Mouse (Mus musculus): Measurements from ENCODE around the gene Med29. TPM values are rescaled to one million over a fixed set of nuclear protein-coding genes. Genes with fewer than 3 reads are reported as not detected.

The Med29 gene
- polyA plus RNA-seq, 1 experiment from 2014 or later = 54.3 TPM

- H3K4me2 ChIP-seq = peak overlapping the region; percentile 33
- peaks cover 27% of the 10 kb centered on the region for H3K4me1 ChIP-seq (ENCODE audit: control insufficient read depth, insufficient read depth, low read length)
- H3K27me3 ChIP-seq (ENCODE audit: control insufficient read depth, insufficient read depth, low read length) = no peaks in the 10 kb centered on the region
- H3K36me3 ChIP-seq (ENCODE audit: control insufficient read depth, insufficient read depth, low read length) = peaks cover 44% of the 10 kb centered on the region
- H3K4me3 ChIP-seq (ENCODE audit: low read depth, low read length) = no peak overlapping the region
- H3K9me3 ChIP-seq (replicated peaks; ENCODE audit: control insufficient read depth, low read length) = no peaks in the 10 kb centered on the region
- 9% methylated on average over 5 of the region's 5 CpGs for WGBS (ENCODE audit: insufficient replicate concordance)
- peak; percentile 49; the same call in 1 of the 2 replicates for ATAC-seq (replicated peaks; ENCODE audit: insufficient number of reproducible peaks, low FRiP score, low TSS enrichment)
- H3K9ac ChIP-seq (ENCODE audit: low read depth, low read length) = 0 out of 2 replicates have a peak overlapping the region, but pooled peaks have one; percentile 34
- H3K27ac ChIP-seq (ENCODE audit: low read depth, low read length) = peak overlapping the region; percentile 87
Measured at GRCm38 (mm10) chr7:28356981-28357380, 35.5 kb downstream of the Med29 start.

GRCm38 (mm10) chr7:28355221-28355620 lies 37.3 kb downstream of the Med29 start:
- Histone ChIP-seq H3K27ac (ENCODE audit: low read depth, low read length) (no peak overlapping the region), H3K9ac (ENCODE audit: low read depth, low read length) (no peak overlapping the region), H3K4me3 (ENCODE audit: low read depth, low read length) (no peak overlapping the region), H3K4me2 (no peak overlapping the region), H3K9me3 (replicated peaks; ENCODE audit: control insufficient read depth, low read length) (no peaks in the 10 kb centered on the region), H3K36me3 (ENCODE audit: control insufficient read depth, insufficient read depth, low read length) (peaks cover 34% of the 10 kb centered on the region), H3K27me3 (ENCODE audit: control insufficient read depth, insufficient read depth, low read length) (no peaks in the 10 kb centered on the region), H3K4me1 (ENCODE audit: control insufficient read depth, insufficient read depth, low read length) (peaks cover 34% of the 10 kb centered on the region)
- ATAC-seq (replicated peaks; ENCODE audit: insufficient number of reproducible peaks, low FRiP score, low TSS enrichment) = no peak
- 91% methylated on average over 3 of the region's 3 CpGs for WGBS (ENCODE audit: insufficient replicate concordance)

GRCm38 (mm10) chr7:28354596-28354995 lies 37.9 kb downstream of the Med29 start:
- WGBS (ENCODE audit: insufficient replicate concordance) = 91% methylated on average over 3 of the region's 3 CpGs
- Histone ChIP-seq H3K36me3 (ENCODE audit: control insufficient read depth, insufficient read depth, low read length) (peaks cover 28% of the 10 kb centered on the region), H3K9me3 (replicated peaks; ENCODE audit: control insufficient read depth, low read length) (no peaks in the 10 kb centered on the region), H3K4me1 (ENCODE audit: control insufficient read depth, insufficient read depth, low read length) (peaks cover 35% of the 10 kb centered on the region), H3K27me3 (ENCODE audit: control insufficient read depth, insufficient read depth, low read length) (no peaks in the 10 kb centered on the region), H3K4me2 (no peak overlapping the region), H3K27ac (ENCODE audit: low read depth, low read length) (no peak overlapping the region), H3K4me3 (ENCODE audit: low read depth, low read length) (no peak overlapping the region), H3K9ac (ENCODE audit: low read depth, low read length) (no peak overlapping the region)
- no peak for ATAC-seq (replicated peaks; ENCODE audit: insufficient number of reproducible peaks, low FRiP score, low TSS enrichment)

GRCm38 (mm10) chr7:28354113-28354581 lies 38.4 kb downstream of the Med29 start:
- H3K9ac ChIP-seq (ENCODE audit: low read depth, low read length) = no peak overlapping the region
- H3K4me2 ChIP-seq = no peak overlapping the region
- H3K27me3 ChIP-seq (ENCODE audit: control insufficient read depth, insufficient read depth, low read length) = no peaks in the 10 kb centered on the region
- peaks cover 34% of the 10 kb centered on the region for H3K4me1 ChIP-seq (ENCODE audit: control insufficient read depth, insufficient read depth, low read length)
- H3K27ac ChIP-seq (ENCODE audit: low read depth, low read length) = no peak overlapping the region
- no peak overlapping the region for H3K4me3 ChIP-seq (ENCODE audit: low read depth, low read length)
- 77% methylated on average over 3 of the region's 3 CpGs for WGBS (ENCODE audit: insufficient replicate concordance)
- H3K9me3 ChIP-seq (replicated peaks; ENCODE audit: control insufficient read depth, low read length) = no peaks in the 10 kb centered on the region
- no peak for ATAC-seq (replicated peaks; ENCODE audit: insufficient number of reproducible peaks, low FRiP score, low TSS enrichment)
- H3K36me3 ChIP-seq (ENCODE audit: control insufficient read depth, insufficient read depth, low read length) = peaks cover 26% of the 10 kb centered on the region

- no peak for ATAC-seq (replicated peaks; ENCODE audit: insufficient number of reproducible peaks, low FRiP score, low TSS enrichment)
- no peaks in the 10 kb centered on the region for H3K27me3 ChIP-seq (ENCODE audit: control insufficient read depth, insufficient read depth, low read length)
Measured at GRCm38 (mm10) chr7:28353267-28353666, 39.2 kb downstream of the Med29 start.

GRCm38 (mm10) chr7:28351676-28352191 lies 40.8 kb downstream of the Med29 start:
- Histone ChIP-seq H3K4me1 (ENCODE audit: control insufficient read depth, insufficient read depth, low read length) (peaks cover 14% of the 10 kb centered on the region), H3K4me2 (peak overlapping the region; percentile 94), H3K27me3 (ENCODE audit: control insufficient read depth, insufficient read depth, low read length) (no peaks in the 10 kb centered on the region), H3K27ac (ENCODE audit: low read depth, low read length) (no peak overlapping the region), H3K9me3 (replicated peaks; ENCODE audit: control insufficient read depth, low read length) (no peaks in the 10 kb centered on the region), H3K4me3 (ENCODE audit: low read depth, low read length) (peak overlapping the region; percentile 92), H3K36me3 (ENCODE audit: control insufficient read depth, insufficient read depth, low read length) (peaks cover 26% of the 10 kb centered on the region), H3K9ac (ENCODE audit: low read depth, low read length) (peak overlapping the region; percentile 98)
- ATAC-seq (replicated peaks; ENCODE audit: insufficient number of reproducible peaks, low FRiP score, low TSS enrichment) = no peak
- 35% methylated on average over 4 of the region's 4 CpGs for WGBS (ENCODE audit: insufficient replicate concordance)

More at GRCm38 (mm10) chr7:28353267-28353666, 39.2 kb downstream of the Med29 start:
- Histone ChIP-seq H3K4me3 (ENCODE audit: low read depth, low read length) (no peak overlapping the region), H3K9ac (ENCODE audit: low read depth, low read length) (no peak overlapping the region), H3K9me3 (replicated peaks; ENCODE audit: control insufficient read depth, low read length) (no peaks in the 10 kb centered on the region), H3K4me1 (ENCODE audit: control insufficient read depth, insufficient read depth, low read length) (peaks cover 29% of the 10 kb centered on the region), H3K27ac (ENCODE audit: low read depth, low read length) (no peak overlapping the region), H3K36me3 (ENCODE audit: control insufficient read depth, insufficient read depth, low read length) (peaks cover 26% of the 10 kb centered on the region), H3K4me2 (no peak overlapping the region)
- 98% methylated on average over 2 of the region's 2 CpGs for WGBS (ENCODE audit: insufficient replicate concordance)

GRCm38 (mm10) chr7:28350155-28350883 lies 42.2 kb downstream of the Med29 start, which contains the start of gene Rps16:
Rps16 (plus strand) TSS chr7:28350652.
- H3K9ac ChIP-seq (ENCODE audit: low read depth, low read length) = peak within 1 kb of the TSS; percentile 98
- WGBS (ENCODE audit: insufficient replicate concordance) = under 1% methylated on average over 50 of the region's 50 CpGs
- no peaks in the 10 kb centered on the region for H3K27me3 ChIP-seq (ENCODE audit: control insufficient read depth, insufficient read depth, low read length)
- H3K27ac ChIP-seq (ENCODE audit: low read depth, low read length) = peak within 1 kb of the TSS; percentile 86
- peaks cover 10% of the 10 kb centered on the region for H3K4me1 ChIP-seq (ENCODE audit: control insufficient read depth, insufficient read depth, low read length)
- H3K9me3 ChIP-seq (replicated peaks; ENCODE audit: control insufficient read depth, low read length) = no peaks in the 10 kb centered on the region
- ATAC-seq (replicated peaks; ENCODE audit: insufficient number of reproducible peaks, low FRiP score, low TSS enrichment) = peak; percentile 94
- H3K36me3 ChIP-seq (ENCODE audit: control insufficient read depth, insufficient read depth, low read length) = peaks cover 26% of the 10 kb centered on the region
- peak within 1 kb of the TSS; percentile 94 for H3K4me2 ChIP-seq
- peak within 1 kb of the TSS; percentile 92 for H3K4me3 ChIP-seq (ENCODE audit: low read depth, low read length)

GRCm38 (mm10) chr7:28348601-28349000 lies 43.9 kb downstream of the Med29 start:
- H3K4me1 ChIP-seq (ENCODE audit: control insufficient read depth, insufficient read depth, low read length) = peaks cover 10% of the 10 kb centered on the region
- no peak overlapping the region for H3K4me2 ChIP-seq
- H3K36me3 ChIP-seq (ENCODE audit: control insufficient read depth, insufficient read depth, low read length) = peaks cover 15% of the 10 kb centered on the region
- no peaks in the 10 kb centered on the region for H3K9me3 ChIP-seq (replicated peaks; ENCODE audit: control insufficient read depth, low read length)
- H3K4me3 ChIP-seq (ENCODE audit: low read depth, low read length) = no peak overlapping the region
- H3K9ac ChIP-seq (ENCODE audit: low read depth, low read length) = no peak overlapping the region
- H3K27ac ChIP-seq (ENCODE audit: low read depth, low read length) = no peak overlapping the region
- no peaks in the 10 kb centered on the region for H3K27me3 ChIP-seq (ENCODE audit: control insufficient read depth, insufficient read depth, low read length)
- WGBS (ENCODE audit: insufficient replicate concordance) = 74% methylated on average over 7 of the region's 7 CpGs
- no peak for ATAC-seq (replicated peaks; ENCODE audit: insufficient number of reproducible peaks, low FRiP score, low TSS enrichment)
